Mouse (Mus musculus): ENCODE measurements around the gene Ell3. TPM values are rescaled to one million over a fixed set of nuclear protein-coding genes. Genes with fewer than 3 reads are reported as not detected.

Gene Ell3
- polyA plus RNA-seq, 1 experiment: not detected

DNA sequence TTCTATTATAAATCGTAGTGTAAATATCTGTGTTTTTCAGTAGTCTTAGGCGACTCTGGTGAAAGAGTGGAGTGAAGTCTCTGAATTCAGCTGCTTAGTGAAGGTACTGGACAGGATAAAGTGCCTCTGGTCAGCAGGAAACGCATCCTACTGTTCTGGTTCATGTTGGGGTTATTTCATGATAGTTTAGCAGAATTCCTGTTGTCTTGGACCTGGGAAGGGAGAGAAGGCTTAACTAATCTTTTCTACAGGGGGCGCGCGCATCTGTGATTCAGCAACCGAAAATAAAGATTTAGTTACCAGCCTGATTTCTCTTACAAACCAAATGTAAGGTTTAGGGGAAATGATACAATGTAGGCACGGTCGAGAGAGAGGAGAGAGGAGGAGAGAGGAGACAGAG lies 4.1 kb upstream of the Ell3 start:
- H3K9me3 ChIP-seq: no peaks in the 10 kb centered on the region
- no peaks in the 10 kb centered on the region for H3K27me3 ChIP-seq (replicated peaks)
- peaks cover 26% of the 10 kb centered on the region for H3K36me3 ChIP-seq (replicated peaks; ENCODE audit: low read length)
- no peak for TF ChIP-seq FLI1 (IDR thresholded peaks at IDR 0.05; ENCODE audit: low read length)
- TF ChIP-seq GATA1 (IDR thresholded peaks at IDR 0.05; ENCODE audit: borderline replicate concordance, low read length): no peak
- peaks cover 61% of the 10 kb centered on the region for H3K4me1 ChIP-seq
- H3K4me3 ChIP-seq (replicated peaks): peak overlapping the region; percentile 95

DNA sequence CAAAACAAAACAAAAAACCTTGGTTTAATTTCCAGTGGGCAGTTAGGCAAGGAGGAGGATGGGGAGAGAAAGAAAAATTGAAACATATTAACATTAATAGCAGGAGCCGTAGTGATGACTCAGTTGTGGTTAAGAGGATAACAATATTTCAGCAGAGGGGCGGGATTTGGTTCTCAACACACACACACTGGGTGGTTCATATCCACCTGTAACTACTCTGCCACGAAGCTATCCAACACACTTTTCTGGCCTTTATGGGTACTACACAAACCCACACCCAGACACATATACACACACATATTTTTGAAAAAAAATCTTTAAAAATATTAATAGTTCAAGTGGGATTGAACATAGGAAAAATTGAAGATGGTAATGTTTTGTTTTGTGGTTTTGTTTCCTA lies 2.9 kb upstream of the Ell3 start:
- H3K4me3 ChIP-seq (replicated peaks): no peak overlapping the region
- peaks cover 1% of the 10 kb centered on the region for H3K27me3 ChIP-seq (replicated peaks)
- peaks cover 61% of the 10 kb centered on the region for H3K4me1 ChIP-seq
- no peak for TF ChIP-seq FLI1 (IDR thresholded peaks at IDR 0.05; ENCODE audit: low read length)
- TF ChIP-seq GATA1 (IDR thresholded peaks at IDR 0.05; ENCODE audit: borderline replicate concordance, low read length): no peak
- peaks cover 14% of the 10 kb centered on the region for H3K36me3 ChIP-seq (replicated peaks; ENCODE audit: low read length)
- H3K9me3 ChIP-seq: no peaks in the 10 kb centered on the region

DNA sequence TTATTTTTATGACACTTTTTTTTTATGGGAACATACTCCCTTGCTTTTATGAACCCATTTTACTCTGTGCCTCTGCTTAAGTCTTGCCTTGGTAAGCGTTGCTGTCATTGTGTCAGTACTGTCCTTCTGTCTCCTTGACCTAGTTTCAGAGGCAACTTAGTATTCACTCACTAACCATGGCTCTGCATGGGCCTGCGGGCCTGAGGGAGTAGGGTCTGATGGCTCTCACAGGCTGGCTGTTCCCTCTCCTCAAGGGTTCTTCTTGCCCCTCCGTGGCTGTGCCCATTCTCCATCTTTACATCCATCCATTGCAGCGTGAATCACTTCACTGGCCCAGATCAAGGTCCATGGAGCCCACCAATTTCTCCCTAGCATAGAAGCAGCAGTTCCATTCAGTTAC lies 2.4 kb upstream of the Ell3 start:
- H3K4me1 ChIP-seq: peaks cover 64% of the 10 kb centered on the region
- H3K36me3 ChIP-seq (replicated peaks; ENCODE audit: low read length): peaks cover 11% of the 10 kb centered on the region
- peak overlapping the region; percentile 7 for H3K4me3 ChIP-seq (replicated peaks)
- H3K27me3 ChIP-seq (replicated peaks): peaks cover 6% of the 10 kb centered on the region
- TF ChIP-seq FLI1 (IDR thresholded peaks at IDR 0.05; ENCODE audit: low read length) (no peak), GATA1 (IDR thresholded peaks at IDR 0.05; ENCODE audit: borderline replicate concordance, low read length) (no peak)
- H3K9me3 ChIP-seq: no peaks in the 10 kb centered on the region

DNA sequence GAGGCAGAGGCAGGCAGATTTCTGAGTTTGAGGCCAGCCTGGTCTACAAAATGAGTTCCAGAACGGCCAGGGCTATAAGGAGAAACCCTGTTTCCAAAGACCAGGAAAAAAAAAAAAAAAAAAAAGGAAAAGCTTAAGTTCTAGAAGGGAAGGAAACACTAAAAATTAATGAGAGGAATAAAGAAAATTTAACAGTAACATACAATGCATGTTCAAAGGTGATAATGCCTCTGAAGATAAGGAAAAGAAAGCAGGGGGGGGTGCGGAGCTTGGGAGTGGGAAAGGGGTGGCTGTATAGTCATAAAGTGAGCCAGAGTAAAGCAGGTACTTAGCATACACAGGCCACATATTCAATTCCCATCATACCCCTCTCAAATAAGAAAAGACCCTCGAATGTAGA lies 1.0 kb upstream of the Ell3 start:
- Histone ChIP-seq H3K9me3 (no peaks in the 10 kb centered on the region), H3K4me3 (replicated peaks) (no peak overlapping the region), H3K36me3 (replicated peaks; ENCODE audit: low read length) (peaks cover 5% of the 10 kb centered on the region), H3K4me1 (peaks cover 54% of the 10 kb centered on the region), H3K27me3 (replicated peaks) (peaks cover 6% of the 10 kb centered on the region)
- TF ChIP-seq FLI1 (IDR thresholded peaks at IDR 0.05; ENCODE audit: low read length) (no peak), GATA1 (IDR thresholded peaks at IDR 0.05; ENCODE audit: borderline replicate concordance, low read length) (no peak)

DNA sequence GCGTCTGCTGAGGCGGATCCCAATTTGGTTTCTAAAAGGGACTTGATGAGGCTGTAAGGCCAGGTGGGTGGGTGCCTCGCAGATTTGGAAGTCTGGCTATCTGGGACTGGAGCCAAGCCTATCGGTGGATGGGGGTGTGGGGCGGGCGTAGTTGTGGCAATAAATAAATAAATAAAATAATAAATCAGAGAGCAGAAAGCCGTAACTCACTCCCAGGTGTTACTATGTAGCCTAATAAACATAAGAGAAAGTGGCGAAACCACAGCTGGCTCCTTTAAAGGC lies 1.1 kb downstream of the Ell3 start:
- no peaks in the 10 kb centered on the region for H3K9me3 ChIP-seq
- peaks cover 51% of the 10 kb centered on the region for H3K4me1 ChIP-seq

DNA sequence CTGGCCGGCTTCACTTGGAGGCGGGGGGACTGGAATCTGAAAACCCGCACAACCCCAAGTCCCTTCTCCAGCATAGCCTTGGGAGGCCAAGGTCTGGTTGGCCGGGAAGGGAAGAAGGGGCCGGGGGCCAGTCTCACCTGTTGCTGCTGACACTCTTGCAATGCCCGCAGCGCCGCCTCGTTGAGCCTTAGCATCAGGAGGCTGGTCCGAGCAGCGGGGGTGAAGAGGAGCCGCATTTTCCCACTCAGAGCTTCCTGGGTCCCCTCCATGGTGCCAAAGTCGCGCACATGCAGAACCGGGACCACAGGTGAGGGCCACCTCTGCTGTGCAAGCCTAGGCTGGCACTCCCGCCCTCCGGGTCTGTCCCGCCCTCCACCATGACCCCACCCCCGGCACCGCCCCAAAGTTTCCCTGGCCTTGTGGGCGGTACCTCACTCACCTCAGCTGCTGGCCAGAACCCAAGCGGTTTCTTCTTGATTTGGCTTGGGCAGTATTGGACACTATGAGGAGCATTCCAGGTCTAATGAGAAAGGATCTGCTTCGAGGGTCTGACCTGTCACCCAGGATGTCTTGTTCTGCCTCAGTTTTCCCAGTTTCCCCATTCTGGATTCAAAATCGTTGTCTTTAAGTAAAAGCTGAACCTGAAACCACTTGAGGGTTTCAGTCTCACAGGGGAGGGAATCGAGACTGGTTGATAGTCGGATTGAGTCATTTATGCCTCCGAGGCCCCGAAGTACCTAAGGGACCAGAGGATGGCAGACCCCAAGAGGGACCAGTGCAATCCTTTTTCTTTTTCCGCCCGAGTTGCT lies 1.6 kb downstream of the Ell3 start:
- Histone ChIP-seq H3K36me3 (replicated peaks; ENCODE audit: low read length) (peaks cover 32% of the 10 kb centered on the region), H3K27me3 (replicated peaks) (peaks cover 6% of the 10 kb centered on the region), H3K4me1 (peaks cover 46% of the 10 kb centered on the region), H3K4me3 (replicated peaks) (peak overlapping the region; percentile 91), H3K9me3 (no peaks in the 10 kb centered on the region)
- TF ChIP-seq FLI1 (IDR thresholded peaks at IDR 0.05; ENCODE audit: low read length): no peak
- TF ChIP-seq GATA1 (IDR thresholded peaks at IDR 0.05; ENCODE audit: borderline replicate concordance, low read length): no peak

More for the DNA sequence above, 1.1 kb downstream of the Ell3 start:
- TF ChIP-seq GATA1 (IDR thresholded peaks at IDR 0.05; ENCODE audit: borderline replicate concordance, low read length): no peak
- no peak for TF ChIP-seq FLI1 (IDR thresholded peaks at IDR 0.05; ENCODE audit: low read length)
- Histone ChIP-seq H3K27me3 (replicated peaks) (peaks cover 6% of the 10 kb centered on the region), H3K4me3 (replicated peaks) (peak overlapping the region; percentile 91), H3K36me3 (replicated peaks; ENCODE audit: low read length) (peaks cover 26% of the 10 kb centered on the region)

DNA sequence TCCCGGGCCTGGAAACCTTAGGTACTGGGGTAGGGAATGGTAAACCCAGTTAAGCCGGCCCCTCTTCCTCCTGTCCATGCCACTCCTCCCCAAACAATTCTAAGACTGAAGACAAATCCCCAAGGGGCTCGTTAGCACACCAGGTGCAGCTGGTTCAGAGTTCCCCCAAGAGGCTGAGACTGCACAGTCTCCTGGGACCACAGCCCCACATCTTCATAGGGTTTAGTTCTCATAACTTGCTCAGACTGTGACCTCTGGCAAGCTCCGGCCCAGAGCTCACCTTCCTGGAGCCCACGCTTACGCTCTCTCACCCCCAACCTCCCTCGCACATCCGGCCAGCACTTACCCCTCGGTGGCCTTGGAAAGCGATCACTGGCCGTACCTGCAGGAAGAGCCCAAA lies 2.3 kb downstream of the Ell3 start:
- H3K9me3 ChIP-seq: no peaks in the 10 kb centered on the region
- peaks cover 39% of the 10 kb centered on the region for H3K4me1 ChIP-seq
- peaks cover 6% of the 10 kb centered on the region for H3K27me3 ChIP-seq (replicated peaks)
- H3K36me3 ChIP-seq (replicated peaks; ENCODE audit: low read length): peaks cover 37% of the 10 kb centered on the region
- peak overlapping the region; percentile 91 for H3K4me3 ChIP-seq (replicated peaks)
- TF ChIP-seq GATA1 (IDR thresholded peaks at IDR 0.05; ENCODE audit: borderline replicate concordance, low read length) (no peak), FLI1 (IDR thresholded peaks at IDR 0.05; ENCODE audit: low read length) (no peak)

DNA sequence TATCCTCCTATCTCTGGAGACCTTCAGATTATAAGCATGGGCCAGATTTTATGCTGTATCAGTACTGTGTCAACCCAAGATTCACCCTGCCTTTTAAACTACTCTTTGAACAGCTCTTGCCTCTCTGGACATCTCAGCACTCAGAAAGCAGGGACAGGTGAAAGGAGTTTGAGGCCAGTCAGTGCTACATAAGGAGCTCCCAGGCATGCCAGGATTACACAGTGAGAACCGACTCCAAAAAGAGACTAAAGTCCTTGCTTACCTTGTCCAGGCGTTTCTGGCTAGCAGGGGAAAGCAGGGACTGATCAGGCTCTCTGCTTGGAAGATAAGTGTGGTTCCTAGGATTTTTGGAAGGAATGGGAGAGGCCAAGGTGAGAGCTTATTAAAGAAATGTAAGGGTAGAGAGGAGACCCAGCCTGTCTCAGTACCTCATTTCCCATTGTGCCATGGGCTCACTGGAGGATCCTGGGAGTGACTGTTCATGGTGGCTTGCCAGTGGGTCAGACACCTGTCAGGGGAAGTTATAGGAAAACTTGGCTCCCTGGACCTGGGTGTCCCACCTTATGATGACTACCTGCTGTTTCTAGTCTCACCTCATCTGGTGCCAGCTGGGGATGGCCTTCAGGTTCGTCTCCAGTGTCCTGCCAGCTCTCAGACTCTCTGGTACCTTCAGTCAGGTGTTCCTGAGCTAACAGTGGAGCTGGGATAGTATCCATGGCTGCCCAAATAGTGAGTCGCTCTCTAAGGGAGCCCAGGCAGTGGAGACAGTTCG lies 3.1 kb downstream of the Ell3 start:
- peaks cover 40% of the 10 kb centered on the region for H3K36me3 ChIP-seq (replicated peaks; ENCODE audit: low read length)

DNA sequence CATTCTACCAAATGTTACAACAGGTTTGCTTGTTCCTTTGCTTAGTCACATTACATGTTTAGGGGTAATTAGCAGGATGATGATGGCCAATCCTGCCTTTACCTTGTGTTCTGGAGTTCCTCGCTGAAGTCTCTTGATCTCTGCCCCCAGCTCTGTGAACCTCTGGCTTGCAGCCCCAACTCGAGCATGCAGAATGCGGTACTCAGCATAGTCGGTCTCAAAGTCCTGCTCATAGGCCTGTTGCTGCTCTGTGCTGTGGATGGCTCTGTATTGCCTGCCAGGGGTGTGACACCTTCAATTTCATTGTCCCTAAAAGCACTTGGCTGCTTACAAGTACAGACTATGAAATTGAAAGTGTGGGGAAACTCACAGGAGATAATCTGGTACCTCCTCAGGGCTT lies 4.3 kb downstream of the Ell3 start:
- no peak for TF ChIP-seq FLI1 (IDR thresholded peaks at IDR 0.05; ENCODE audit: low read length)
- TF ChIP-seq GATA1 (IDR thresholded peaks at IDR 0.05; ENCODE audit: borderline replicate concordance, low read length): no peak
- Histone ChIP-seq H3K9me3 (no peaks in the 10 kb centered on the region), H3K36me3 (replicated peaks; ENCODE audit: low read length) (peaks cover 52% of the 10 kb centered on the region), H3K4me1 (peaks cover 25% of the 10 kb centered on the region), H3K4me3 (replicated peaks) (no peak overlapping the region), H3K27me3 (replicated peaks) (peaks cover 6% of the 10 kb centered on the region)

More for the DNA sequence above, 3.1 kb downstream of the Ell3 start:
- Histone ChIP-seq H3K4me1 (peaks cover 31% of the 10 kb centered on the region), H3K4me3 (replicated peaks) (no peak overlapping the region), H3K9me3 (no peaks in the 10 kb centered on the region), H3K27me3 (replicated peaks) (peaks cover 6% of the 10 kb centered on the region)
- TF ChIP-seq GATA1 (IDR thresholded peaks at IDR 0.05; ENCODE audit: borderline replicate concordance, low read length): no peak
- TF ChIP-seq FLI1 (IDR thresholded peaks at IDR 0.05; ENCODE audit: low read length): no peak

DNA sequence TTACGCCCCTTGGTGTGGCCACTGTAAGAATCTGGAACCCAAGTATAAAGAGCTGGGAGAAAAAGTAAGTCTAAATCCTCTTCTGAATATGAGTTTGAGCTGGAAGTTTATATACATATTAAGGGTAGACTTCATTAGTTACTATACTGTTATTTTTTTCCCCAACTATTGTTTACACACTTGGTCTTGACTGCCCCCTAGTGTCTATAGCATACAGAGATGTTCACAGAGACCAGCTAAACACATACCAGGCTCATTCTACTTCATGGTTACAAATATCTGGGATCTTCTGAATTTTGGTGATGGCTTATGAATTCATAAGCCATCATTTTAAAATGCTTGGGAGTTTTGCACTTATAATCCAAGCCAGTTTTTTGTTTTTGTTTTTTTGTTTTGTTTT lies 9.2 kb downstream of the Ell3 start:
- Histone ChIP-seq H3K9me3 (no peaks in the 10 kb centered on the region), H3K4me3 (replicated peaks) (no peak overlapping the region), H3K27me3 (replicated peaks) (no peaks in the 10 kb centered on the region), H3K4me1 (no peaks in the 10 kb centered on the region), H3K36me3 (replicated peaks; ENCODE audit: low read length) (peaks cover 93% of the 10 kb centered on the region)
- TF ChIP-seq FLI1 (IDR thresholded peaks at IDR 0.05; ENCODE audit: low read length) (no peak), GATA1 (IDR thresholded peaks at IDR 0.05; ENCODE audit: borderline replicate concordance, low read length) (no peak)

All from megakaryocyte, embryonic 14.5 days (primary cell).